Mouse (Mus musculus): ENCODE measurements around the gene Cpt1c. TPM values are rescaled to one million over a fixed set of nuclear protein-coding genes. Genes with fewer than 3 reads are reported as not detected.
A peak's percentile ranks its signal among the peaks of the same experiment; 100 is the strongest.
"Not testable (repeated sequence)": the region's sequence is repeated elsewhere in the genome, so short reads cannot be mapped to it uniquely, and the experiment has no call there.

Gene Cpt1c
- 3.5 and 4.5 TPM in 2 replicates for polyA plus RNA-seq (2015; fragmentation: Nextera tagmentation; extraction: Ambion mirVana)

GRCm38 (mm10) chr7:44974383-44975116 lies at the start of gene Cpt1c:
Gene Cpt1c, minus strand, starts transcription at chr7:44974851.
- Histone ChIP-seq H3K9ac (ENCODE audit: low read depth, low read length) (0 out of 2 replicates have a peak within 1 kb of the TSS, but pooled peaks have one; percentile 26), H3K36me3 (ENCODE audit: control insufficient read depth, insufficient read depth) (peaks cover 40% of the 10 kb centered on the region), H3K4me1 (replicated peaks; ENCODE audit: control insufficient read depth, insufficient read depth, low read length) (peaks cover 4% of the 10 kb centered on the region; the same call in 1 of the 2 replicates), H3K27me3 (replicated peaks; ENCODE audit: control insufficient read depth, insufficient read depth, low read length) (no peaks in the 10 kb centered on the region), H3K27ac (ENCODE audit: low read depth, low read length) (no peak within 1 kb of the TSS), H3K9me3 (ENCODE audit: control insufficient read depth) (no peaks in the 10 kb centered on the region), H3K4me3 (ENCODE audit: low read depth, low read length) (peak within 1 kb of the TSS; percentile 42), H3K4me2 (replicated peaks; ENCODE audit: low read depth) (peak within 1 kb of the TSS; percentile 63)
- 4% methylated on average over 22 of the region's 22 CpGs for WGBS
- ATAC-seq = no peak
- peak; percentile 15; the same call in 1 of the 2 replicates for TF ChIP-seq CTCF (IDR thresholded peaks at IDR 0.05; ENCODE audit: low read depth)

- not testable (repeated sequence) for ATAC-seq; H3K9me3 ChIP-seq (ENCODE audit: control insufficient read depth); H3K9ac ChIP-seq (ENCODE audit: low read depth, low read length); H3K4me2 ChIP-seq (replicated peaks; ENCODE audit: low read depth); H3K4me1 ChIP-seq (replicated peaks; ENCODE audit: control insufficient read depth, insufficient read depth, low read length); H3K4me3 ChIP-seq (ENCODE audit: low read depth, low read length); H3K27ac ChIP-seq (ENCODE audit: low read depth, low read length); H3K27me3 ChIP-seq (replicated peaks; ENCODE audit: control insufficient read depth, insufficient read depth, low read length)
- H3K36me3 ChIP-seq (ENCODE audit: control insufficient read depth, insufficient read depth) = peaks cover 31% of the 10 kb centered on the region
- peak; percentile 56 for TF ChIP-seq CTCF (IDR thresholded peaks at IDR 0.05; ENCODE audit: low read depth)
- 68% methylated on average over 5 of the region's 5 CpGs for WGBS
These were observed 49.1 kb upstream of the Cpt1c start for GRCm38 (mm10) chr7:45023711-45024110.

DNA sequence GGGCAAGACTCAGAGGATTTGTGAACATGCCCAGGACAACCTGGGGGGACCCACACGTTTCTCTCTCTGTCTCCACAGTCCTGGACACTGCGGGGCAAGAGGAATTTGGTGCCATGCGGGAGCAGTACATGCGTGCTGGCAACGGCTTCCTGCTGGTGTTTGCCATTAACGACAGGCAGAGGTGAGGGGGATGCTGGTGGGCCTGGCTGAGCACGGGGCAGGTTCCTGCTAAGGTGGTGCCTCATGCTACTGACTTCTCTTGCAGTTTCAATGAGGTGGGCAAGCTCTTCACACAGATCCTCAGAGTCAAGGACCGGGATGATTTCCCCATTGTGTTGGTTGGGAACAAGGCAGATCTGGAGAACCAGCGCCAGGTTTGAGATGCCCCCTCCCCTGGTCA lies 45.6 kb upstream of the Cpt1c start:
- no peak overlapping the region for H3K9ac ChIP-seq (ENCODE audit: low read depth, low read length)
- no peak overlapping the region for H3K27ac ChIP-seq (ENCODE audit: low read depth, low read length)
- no peak overlapping the region for H3K4me2 ChIP-seq (replicated peaks; ENCODE audit: low read depth)
- H3K36me3 ChIP-seq (ENCODE audit: control insufficient read depth, insufficient read depth) = peaks cover 13% of the 10 kb centered on the region
- no peak for ATAC-seq
- no peaks in the 10 kb centered on the region for H3K9me3 ChIP-seq (ENCODE audit: control insufficient read depth)
- no peak overlapping the region for H3K4me3 ChIP-seq (ENCODE audit: low read depth, low read length)
- H3K4me1 ChIP-seq (replicated peaks; ENCODE audit: control insufficient read depth, insufficient read depth, low read length) = 0 out of 2 replicates have a peak, but pooled peaks cover 5% of the 10 kb centered on the region
- 72% methylated on average over 9 of the region's 9 CpGs for WGBS
- no peaks in the 10 kb centered on the region for H3K27me3 ChIP-seq (replicated peaks; ENCODE audit: control insufficient read depth, insufficient read depth, low read length)
- TF ChIP-seq CTCF (IDR thresholded peaks at IDR 0.05; ENCODE audit: low read depth) = no peak

DNA sequence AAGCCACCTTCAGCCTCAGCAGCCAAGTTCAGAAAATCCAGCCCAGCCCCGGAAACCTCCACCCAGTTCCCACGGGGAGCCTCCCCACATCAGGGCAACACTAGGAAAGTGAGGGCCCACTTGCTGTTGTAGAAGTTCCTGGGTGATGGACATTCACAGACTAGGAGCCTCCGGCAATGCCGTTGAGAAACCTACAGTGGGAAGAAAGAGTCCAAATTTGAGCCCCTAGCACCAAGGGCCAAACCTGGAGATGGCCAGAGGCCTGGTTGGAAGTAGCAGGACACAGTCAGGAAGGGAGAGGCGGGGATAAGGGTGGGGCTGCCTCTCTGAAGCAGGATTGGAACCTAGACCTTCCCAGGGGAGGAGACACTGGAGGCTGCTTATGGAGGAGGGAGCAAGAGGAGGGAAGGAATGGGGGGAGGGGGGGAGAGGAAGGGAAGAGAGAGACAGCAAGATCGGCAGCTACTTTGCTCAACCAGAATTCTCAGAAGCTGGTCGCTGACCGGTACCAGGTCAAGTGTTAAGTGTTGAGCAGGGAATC lies 44.5 kb upstream of the Cpt1c start:
- 0 out of 2 replicates have a peak overlapping the region, but pooled peaks have one; percentile 22 for H3K9ac ChIP-seq (ENCODE audit: low read depth, low read length)
- TF ChIP-seq CTCF (IDR thresholded peaks at IDR 0.05; ENCODE audit: low read depth) = no peak
- no peak for ATAC-seq

DNA sequence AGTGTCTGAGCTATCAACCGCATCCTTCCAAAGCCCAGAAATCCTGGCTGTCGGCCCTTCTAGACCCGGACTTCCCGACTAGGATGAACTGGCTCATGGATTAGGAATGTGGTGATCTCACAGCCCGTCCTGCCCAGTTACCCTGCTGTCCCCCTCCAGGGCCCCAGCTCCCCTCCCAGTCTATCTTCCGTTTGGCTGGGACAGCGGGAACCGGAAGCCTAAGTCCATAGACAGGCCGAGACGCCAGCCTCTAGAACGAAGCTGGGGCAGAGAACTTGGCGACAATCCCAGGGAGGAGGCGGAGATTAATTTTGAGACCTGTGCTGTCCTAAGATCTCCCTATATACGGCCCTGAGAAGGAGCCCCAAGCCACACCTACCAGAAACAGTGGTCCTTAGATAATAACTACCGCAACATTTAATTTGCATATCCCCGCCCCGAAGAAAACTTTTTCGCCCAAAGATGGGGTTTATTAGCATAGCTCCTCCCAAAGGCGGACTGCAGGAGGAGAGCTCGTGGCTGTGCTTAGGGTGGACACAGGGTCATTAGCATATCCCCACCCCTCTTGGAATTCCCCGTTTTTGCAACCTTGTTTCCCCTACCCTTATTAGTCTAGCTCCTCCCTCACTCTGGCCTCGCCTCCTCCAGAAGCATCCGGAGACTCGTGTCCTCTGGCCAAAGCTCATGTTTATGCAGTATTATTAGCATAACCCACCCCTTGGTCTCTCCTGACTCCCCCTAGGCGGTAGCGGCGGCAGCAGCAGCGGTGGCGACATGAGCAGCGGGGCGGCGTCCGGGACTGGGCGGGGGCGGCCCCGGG lies 42.8 kb upstream of the Cpt1c start, which contains the start of gene Rras:
Gene Rras, plus strand, starts transcription at position 720 of the 820 bp plus-strand sequence.
- peak; percentile 90 for ATAC-seq
- Histone ChIP-seq H3K36me3 (ENCODE audit: control insufficient read depth, insufficient read depth) (peaks cover 27% of the 10 kb centered on the region), H3K4me3 (ENCODE audit: low read depth, low read length) (peak within 1 kb of the TSS; percentile 94), H3K27me3 (replicated peaks; ENCODE audit: control insufficient read depth, insufficient read depth, low read length) (no peaks in the 10 kb centered on the region), H3K27ac (ENCODE audit: low read depth, low read length) (peak within 1 kb of the TSS; percentile 96), H3K9ac (ENCODE audit: low read depth, low read length) (peak within 1 kb of the TSS; percentile 82), H3K4me1 (replicated peaks; ENCODE audit: control insufficient read depth, insufficient read depth, low read length) (0 out of 2 replicates have a peak, but pooled peaks cover 5% of the 10 kb centered on the region), H3K9me3 (ENCODE audit: control insufficient read depth) (no peaks in the 10 kb centered on the region), H3K4me2 (replicated peaks; ENCODE audit: low read depth) (peak within 1 kb of the TSS; percentile 85)
- WGBS = under 1% methylated on average over 34 of the region's 36 CpGs
- peak; percentile 48 for TF ChIP-seq CTCF (IDR thresholded peaks at IDR 0.05; ENCODE audit: low read depth)

More for the DNA sequence above, 44.5 kb upstream of the Cpt1c start:
- Histone ChIP-seq H3K4me1 (replicated peaks; ENCODE audit: control insufficient read depth, insufficient read depth, low read length) (0 out of 2 replicates have a peak, but pooled peaks cover 5% of the 10 kb centered on the region), H3K4me2 (replicated peaks; ENCODE audit: low read depth) (peak overlapping the region; percentile 85), H3K4me3 (ENCODE audit: low read depth, low read length) (peak overlapping the region; percentile 94), H3K27ac (ENCODE audit: low read depth, low read length) (peak overlapping the region; percentile 54; the same call in 1 of the 2 replicates), H3K27me3 (replicated peaks; ENCODE audit: control insufficient read depth, insufficient read depth, low read length) (no peaks in the 10 kb centered on the region), H3K36me3 (ENCODE audit: control insufficient read depth, insufficient read depth) (peaks cover 13% of the 10 kb centered on the region), H3K9me3 (ENCODE audit: control insufficient read depth) (no peaks in the 10 kb centered on the region)
- 33% methylated on average over 8 of the region's 8 CpGs for WGBS

All from intestine, postnatal 0 days (tissue).